Mouse (Mus musculus) forebrain, embryonic 12.5 days (tissue): ENCODE results near the gene Synj2. TPM values are rescaled to one million over a fixed set of nuclear protein-coding genes. Genes with fewer than 3 reads are reported as not detected.

Experiments
- ATAC-seq: fragments of 200-750 bp; cut with Nextera tagmentation; 2 replicates; pipeline ENCODE4 v1.8.0; 2017; ENCODE audit warnings: moderate TSS enrichment; ENCODE audit not compliant: low FRiP score
- H3K27ac ChIP-seq: fragments of 300-500 bp; sonication (generic); 2 replicates; pipeline ENCODE4 v1.5.1; 2016; ENCODE audit warnings: mild to moderate bottlenecking
- H3K27me3 ChIP-seq: fragments of 300-500 bp; sonication (generic); 2 replicates; pipeline ENCODE4 v1.6.1; 2016; ENCODE audit warnings: mild to moderate bottlenecking
- H3K36me3 ChIP-seq: fragments of 300-500 bp; sonication (generic); replicated peaks from 2 replicates; pipeline ENCODE4 v1.6.1; 2016; ENCODE audit warnings: mild to moderate bottlenecking
- H3K4me1 ChIP-seq: fragments of 300-500 bp; sonication (generic); 2 replicates; pipeline ENCODE4 v1.6.1; 2016
- H3K4me2 ChIP-seq: fragments of 300-500 bp; sonication (generic); 2 replicates; pipeline ENCODE4 v1.6.1; 2016; ENCODE audit warnings: mild to moderate bottlenecking, moderate library complexity
- H3K4me3 ChIP-seq: fragments of 300-500 bp; sonication (generic); replicated peaks from 2 replicates; pipeline ENCODE4 v1.5.1; 2016; ENCODE audit warnings: mild to moderate bottlenecking
- H3K9ac ChIP-seq: fragments of 300-500 bp; sonication (generic); 2 replicates; pipeline ENCODE4 v1.6.1; 2016; ENCODE audit warnings: mild to moderate bottlenecking
- H3K9me3 ChIP-seq: fragments of 300-500 bp; sonication (generic); 2 replicates; pipeline ENCODE4 v1.6.1; 2016
- WGBS: fragments of 180-500 bp; shearing (Covaris S2); methylation state at CpG from one replicate; pipeline ENCODE4 v1.1.7; 2016; 5-methylcytosine and 5-hydroxymethylcytosine counted together
- polyA plus RNA-seq: library from polyadenylated mRNA; unstranded; fragments of >200 nt; fragmentation: Nextera tagmentation; extraction: Ambion mirVana; gene quantifications from 2 replicates; pipeline ENCODE4 v1.2.1, GENCODE M21; 2016

Gene Synj2
- polyA plus RNA-seq, 1 experiment from 2014 or later = 1.1 TPM

DNA sequence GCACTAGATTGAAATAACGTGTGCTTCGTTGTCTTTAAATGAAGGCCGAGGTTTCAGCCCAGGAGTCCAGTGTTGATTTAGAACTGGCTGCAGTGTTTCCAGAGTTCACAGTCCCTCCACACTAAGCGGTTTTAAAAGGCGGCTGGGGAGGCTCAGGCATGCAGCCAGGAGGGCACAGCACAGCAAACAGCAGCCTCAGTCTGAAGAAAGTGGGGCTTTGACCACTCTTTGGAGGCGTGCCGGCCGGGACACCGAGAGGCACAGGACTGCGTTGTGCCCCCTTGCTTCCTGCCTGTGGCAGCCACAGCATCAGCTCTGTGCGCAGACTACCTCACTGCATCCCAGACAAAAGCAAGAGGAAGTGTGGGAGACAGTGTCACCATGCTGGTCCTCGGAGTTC is 29.5 kb upstream of the Synj2 start:
- no peak overlapping the region for H3K27ac ChIP-seq
- H3K4me3 ChIP-seq = no peak overlapping the region
- 87% methylated on average over 12 of the region's 12 CpGs for WGBS
- H3K4me1 ChIP-seq = no peaks in the 10 kb centered on the region
- no peaks in the 10 kb centered on the region for H3K9me3 ChIP-seq
- H3K36me3 ChIP-seq = peaks cover 5% of the 10 kb centered on the region; the same call in 1 of the 2 replicates
- H3K27me3 ChIP-seq = no peaks in the 10 kb centered on the region
- no peak overlapping the region for H3K9ac ChIP-seq
- no peak for ATAC-seq
- no peak overlapping the region for H3K4me2 ChIP-seq

DNA sequence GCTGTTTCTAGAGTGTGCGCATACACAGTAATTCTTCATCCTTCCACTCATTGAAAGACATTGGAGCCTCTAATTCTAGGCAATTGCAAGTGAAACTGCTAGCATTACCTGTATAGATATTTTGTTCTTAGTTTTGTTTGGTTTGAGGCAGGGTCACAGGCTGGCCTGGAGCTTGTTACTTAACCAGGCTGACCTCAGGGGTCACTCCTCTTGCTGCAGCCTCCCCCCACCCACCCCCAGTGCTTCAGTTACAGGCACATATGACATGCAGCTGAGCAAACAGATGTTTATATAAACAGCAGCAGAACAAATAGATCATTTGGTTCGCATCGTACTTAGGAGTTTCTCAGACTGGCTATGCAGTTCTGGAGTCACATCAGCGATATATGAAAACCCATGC is 28.3 kb upstream of the Synj2 start:
- no peak overlapping the region for H3K27ac ChIP-seq
- no peak overlapping the region for H3K4me2 ChIP-seq
- H3K4me3 ChIP-seq = no peak overlapping the region
- no peak overlapping the region for H3K9ac ChIP-seq
- ATAC-seq = no peak
- H3K27me3 ChIP-seq = no peaks in the 10 kb centered on the region
- peaks cover 5% of the 10 kb centered on the region; the same call in 1 of the 2 replicates for H3K36me3 ChIP-seq
- 92% methylated on average over 4 of the region's 4 CpGs for WGBS
- H3K9me3 ChIP-seq = no peaks in the 10 kb centered on the region
- H3K4me1 ChIP-seq = no peaks in the 10 kb centered on the region

DNA sequence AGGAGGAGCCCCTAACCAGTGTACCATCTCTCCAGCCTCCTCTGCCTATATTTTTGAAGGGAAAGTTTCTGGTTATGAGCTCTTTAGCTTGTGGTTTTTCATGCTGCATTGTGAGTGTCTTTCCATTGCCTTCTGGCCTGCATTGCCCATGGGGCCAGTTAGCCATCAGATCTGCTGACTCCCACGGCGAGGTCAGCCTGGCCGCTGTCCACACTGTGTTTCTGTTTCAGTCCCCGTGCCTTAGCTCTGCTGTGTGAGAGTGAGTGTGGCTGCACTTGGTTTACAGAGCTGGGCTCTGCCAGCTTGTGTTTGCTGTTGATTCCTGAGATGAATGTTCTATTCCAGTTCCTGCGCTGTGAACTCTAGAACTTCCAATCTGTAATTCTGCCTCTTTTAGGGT is 26.9 kb upstream of the Synj2 start:
- no peak for ATAC-seq
- WGBS = 90% methylated on average over 5 of the region's 5 CpGs
- no peak overlapping the region for H3K4me2 ChIP-seq
- no peak overlapping the region for H3K4me3 ChIP-seq
- no peaks in the 10 kb centered on the region for H3K4me1 ChIP-seq
- H3K9ac ChIP-seq = no peak overlapping the region
- peaks cover 12% of the 10 kb centered on the region for H3K36me3 ChIP-seq
- H3K9me3 ChIP-seq = no peaks in the 10 kb centered on the region
- no peaks in the 10 kb centered on the region for H3K27me3 ChIP-seq
- H3K27ac ChIP-seq = no peak overlapping the region

DNA sequence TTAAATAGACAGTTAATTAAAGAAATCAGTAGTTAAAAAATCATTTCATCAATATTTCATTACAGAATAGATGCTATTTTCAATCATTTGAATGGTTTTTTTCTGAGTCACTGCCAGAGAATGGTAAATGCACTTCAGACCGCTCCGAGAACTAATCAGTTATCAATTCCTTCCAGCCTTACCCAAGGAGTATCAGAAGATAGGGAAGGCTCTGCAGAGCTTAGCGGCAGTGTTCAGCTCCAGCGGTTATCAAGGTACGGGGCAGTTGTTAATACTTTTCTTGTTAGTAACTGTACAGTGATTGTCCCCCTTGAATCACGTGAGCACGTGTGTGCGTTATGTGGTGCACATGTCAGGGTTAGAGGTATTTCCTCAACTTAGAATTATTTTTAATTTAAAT is 19.1 kb upstream of the Synj2 start:
- ATAC-seq = no peak

DNA sequence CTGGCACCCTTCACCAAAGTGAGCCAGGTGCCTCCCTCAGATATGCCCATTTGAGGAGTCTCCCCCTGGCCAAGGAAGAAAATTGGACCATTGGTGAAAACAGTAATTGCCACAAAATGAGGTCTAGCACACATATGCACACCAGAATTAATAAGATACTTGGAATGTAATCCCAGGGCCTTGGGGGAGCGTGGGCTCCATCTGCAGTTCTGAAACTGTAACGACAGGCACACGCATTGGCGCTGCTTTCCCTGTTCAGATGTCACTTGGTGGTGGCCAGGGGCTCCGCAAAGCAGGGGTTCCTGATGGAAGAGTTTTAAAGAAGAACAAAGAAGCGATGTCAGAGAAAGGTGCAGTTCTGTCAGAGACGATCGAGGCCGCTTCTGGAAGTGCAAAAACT is 17.8 kb upstream of the Synj2 start:
- Histone ChIP-seq H3K27me3 (no peaks in the 10 kb centered on the region), H3K36me3 (peaks cover 22% of the 10 kb centered on the region), H3K4me3 (no peak overlapping the region), H3K4me2 (no peak overlapping the region), H3K9ac (no peak overlapping the region), H3K4me1 (peaks cover 2% of the 10 kb centered on the region; the same call in 1 of the 2 replicates), H3K9me3 (no peaks in the 10 kb centered on the region), H3K27ac (no peak overlapping the region)
- 72% methylated on average over 9 of the region's 9 CpGs for WGBS
- no peak for ATAC-seq

More for the DNA sequence above, 19.1 kb upstream of the Synj2 start:
- no peak overlapping the region for H3K27ac ChIP-seq
- H3K4me1 ChIP-seq = peaks cover 2% of the 10 kb centered on the region; the same call in 1 of the 2 replicates
- H3K4me3 ChIP-seq = no peak overlapping the region
- H3K9ac ChIP-seq = no peak overlapping the region
- H3K9me3 ChIP-seq = no peaks in the 10 kb centered on the region
- WGBS = 95% methylated on average over 8 of the region's 8 CpGs
- H3K4me2 ChIP-seq = no peak overlapping the region
- H3K36me3 ChIP-seq = peaks cover 16% of the 10 kb centered on the region
- H3K27me3 ChIP-seq = no peaks in the 10 kb centered on the region

DNA sequence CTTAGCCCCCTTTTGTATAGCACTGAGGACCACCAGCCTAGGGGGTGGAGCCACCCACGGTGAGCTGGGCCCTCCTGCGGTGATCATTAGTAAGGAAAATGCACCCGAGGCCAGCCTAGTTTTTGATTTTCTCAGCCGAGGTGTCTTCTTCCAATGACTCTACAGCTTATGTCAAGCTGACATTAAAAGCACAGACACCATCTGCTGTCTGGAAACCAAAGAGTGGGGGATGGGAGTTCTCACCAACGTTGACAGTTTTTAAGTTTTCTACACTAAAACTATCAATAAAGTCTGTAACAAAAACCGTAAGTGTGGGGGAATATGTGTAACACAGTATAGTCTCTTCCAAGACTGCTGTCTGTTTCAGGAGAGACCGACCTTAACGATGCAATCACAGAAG is 16.8 kb upstream of the Synj2 start:
- H3K4me3 ChIP-seq = no peak overlapping the region
- peaks cover 2% of the 10 kb centered on the region; the same call in 1 of the 2 replicates for H3K4me1 ChIP-seq
- no peak overlapping the region for H3K4me2 ChIP-seq
- WGBS = 63% methylated on average over 8 of the region's 8 CpGs
- H3K9me3 ChIP-seq = no peaks in the 10 kb centered on the region
- H3K27me3 ChIP-seq = no peaks in the 10 kb centered on the region
- no peak overlapping the region for H3K27ac ChIP-seq
- H3K36me3 ChIP-seq = peaks cover 17% of the 10 kb centered on the region; the same call in 1 of the 2 replicates
- no peak for ATAC-seq
- H3K9ac ChIP-seq = no peak overlapping the region

DNA sequence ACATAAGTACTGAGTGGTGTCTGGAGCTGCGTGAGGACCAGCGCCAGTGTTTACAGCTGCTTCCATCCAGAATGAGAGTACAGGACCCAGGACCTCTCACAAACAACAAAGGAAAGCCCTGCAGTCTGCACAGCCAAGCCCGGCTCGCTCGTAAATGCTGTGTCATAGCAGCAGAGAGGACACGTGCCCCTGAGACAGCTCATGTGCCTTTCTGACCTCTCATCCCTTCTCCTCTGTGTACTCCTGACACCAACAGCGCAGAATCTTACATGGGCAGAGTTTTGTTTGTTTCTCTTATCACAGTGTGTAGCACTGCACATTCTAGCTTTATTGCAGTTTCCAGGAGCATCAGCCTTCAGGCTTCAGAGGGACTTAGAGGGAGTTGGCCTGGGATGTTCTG is 14.4 kb upstream of the Synj2 start:
- no peaks in the 10 kb centered on the region for H3K27me3 ChIP-seq
- no peak overlapping the region for H3K9ac ChIP-seq
- peaks cover 13% of the 10 kb centered on the region; the same call in 1 of the 2 replicates for H3K36me3 ChIP-seq
- peaks cover 2% of the 10 kb centered on the region; the same call in 1 of the 2 replicates for H3K4me1 ChIP-seq
- H3K27ac ChIP-seq = no peak overlapping the region
- no peak overlapping the region for H3K4me3 ChIP-seq
- H3K4me2 ChIP-seq = no peak overlapping the region
- H3K9me3 ChIP-seq = no peaks in the 10 kb centered on the region
- no peak for ATAC-seq
- 90% methylated on average over 7 of the region's 7 CpGs for WGBS

DNA sequence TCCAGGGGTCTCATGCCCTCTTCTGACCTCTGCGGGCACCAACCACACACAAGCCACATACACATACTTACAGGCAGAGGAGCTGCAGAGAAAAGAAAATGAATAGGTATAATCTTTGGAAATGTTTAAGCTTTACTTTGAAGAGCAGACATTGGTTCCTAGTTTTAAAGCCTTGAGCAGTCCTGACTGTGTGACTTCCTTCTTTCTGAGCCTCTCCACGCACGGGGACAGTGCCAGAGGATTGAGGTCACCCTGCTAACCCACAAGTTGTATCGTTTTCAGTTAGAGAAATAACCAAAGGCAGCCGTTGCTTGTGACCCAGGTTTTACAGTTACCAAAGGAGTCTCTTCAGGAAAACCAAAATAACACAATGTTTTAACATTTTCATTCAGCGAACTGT is 12.0 kb upstream of the Synj2 start:
- Histone ChIP-seq H3K4me1 (peaks cover 1% of the 10 kb centered on the region; the same call in 1 of the 2 replicates), H3K36me3 (peaks cover 13% of the 10 kb centered on the region; the same call in 1 of the 2 replicates), H3K27ac (no peak overlapping the region), H3K9me3 (no peaks in the 10 kb centered on the region), H3K27me3 (no peaks in the 10 kb centered on the region), H3K4me3 (no peak overlapping the region), H3K9ac (no peak overlapping the region), H3K4me2 (no peak overlapping the region)
- 91% methylated on average over 6 of the region's 6 CpGs for WGBS
- no peak for ATAC-seq

DNA sequence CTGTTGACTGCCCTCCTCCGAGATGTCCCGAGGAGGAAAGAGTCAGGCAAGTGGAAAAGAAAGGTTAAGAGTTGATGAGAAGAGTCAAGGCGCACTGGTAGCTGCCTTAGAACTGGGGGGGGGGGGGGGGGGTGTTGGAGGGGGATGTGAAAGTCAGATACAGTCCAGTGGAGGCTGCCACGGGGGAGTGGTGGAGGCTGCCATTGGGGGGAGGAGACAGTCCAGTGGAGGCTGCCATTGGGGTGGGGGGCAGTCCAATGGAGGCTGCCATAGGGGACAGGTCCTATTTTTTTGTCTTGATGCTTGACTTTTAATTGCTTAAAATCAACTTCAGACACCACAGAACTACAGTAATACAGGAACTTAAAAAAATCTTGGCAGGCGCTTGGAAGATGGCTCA is 8.9 kb upstream of the Synj2 start:
- no peaks in the 10 kb centered on the region for H3K9me3 ChIP-seq
- peaks cover 13% of the 10 kb centered on the region; the same call in 1 of the 2 replicates for H3K27me3 ChIP-seq
- no peak overlapping the region for H3K4me3 ChIP-seq
- no peak overlapping the region for H3K27ac ChIP-seq
- no peak overlapping the region for H3K9ac ChIP-seq
- ATAC-seq = no peak
- H3K4me1 ChIP-seq = peaks cover 20% of the 10 kb centered on the region
- H3K36me3 ChIP-seq = peaks cover 12% of the 10 kb centered on the region; the same call in 1 of the 2 replicates
- H3K4me2 ChIP-seq = no peak overlapping the region
- 83% methylated on average over 5 of the region's 5 CpGs for WGBS

DNA sequence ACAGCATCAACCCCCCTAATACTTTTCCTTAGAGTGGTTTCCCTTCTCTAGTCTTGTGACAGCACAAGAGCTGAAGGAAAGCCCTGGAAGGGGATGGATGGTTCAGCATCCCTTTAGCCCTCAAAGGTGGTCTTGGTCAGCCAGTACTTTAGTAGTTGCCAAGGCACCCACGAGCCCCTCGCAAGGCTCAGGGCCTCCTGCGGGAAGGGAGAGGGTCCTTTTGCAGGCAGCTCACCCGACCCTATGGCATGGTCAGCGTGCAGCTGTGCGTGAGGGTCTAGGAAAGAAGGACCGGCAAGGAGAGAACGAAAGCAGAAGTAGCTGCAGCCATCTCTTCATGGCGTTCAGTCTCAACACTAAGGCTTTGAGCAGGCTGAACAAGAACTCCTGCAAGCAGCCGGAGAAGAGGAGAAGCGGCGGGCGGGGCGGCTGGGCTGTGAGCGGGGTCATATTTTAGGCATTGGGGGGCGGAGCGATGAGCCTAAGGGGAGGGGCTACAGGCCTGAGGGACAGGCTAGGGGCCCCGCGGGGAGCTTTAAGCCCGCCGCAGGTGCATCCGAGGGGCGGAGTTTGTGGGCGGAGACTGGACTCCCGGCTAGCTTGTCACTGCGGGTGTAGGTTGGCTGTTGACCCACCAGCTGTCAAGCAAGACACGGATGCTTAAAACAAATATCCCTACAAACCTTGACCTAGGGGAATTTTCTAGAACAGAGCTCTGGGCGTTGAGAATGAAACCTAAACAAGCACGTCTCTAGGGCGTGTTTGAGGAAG is 6.3 kb upstream of the Synj2 start:
- H3K4me1 ChIP-seq = peaks cover 20% of the 10 kb centered on the region
- peak overlapping the region; percentile 36 for H3K4me3 ChIP-seq
- H3K27ac ChIP-seq = no peak overlapping the region
- H3K9ac ChIP-seq = peak overlapping the region; percentile 55
- H3K9me3 ChIP-seq = no peaks in the 10 kb centered on the region
- ATAC-seq = peak; percentile 90
- H3K36me3 ChIP-seq = no peaks in the 10 kb centered on the region
- peaks cover 34% of the 10 kb centered on the region for H3K27me3 ChIP-seq
- H3K4me2 ChIP-seq = peak overlapping the region; percentile 53
- 2% methylated on average over 30 of the region's 30 CpGs for WGBS

DNA sequence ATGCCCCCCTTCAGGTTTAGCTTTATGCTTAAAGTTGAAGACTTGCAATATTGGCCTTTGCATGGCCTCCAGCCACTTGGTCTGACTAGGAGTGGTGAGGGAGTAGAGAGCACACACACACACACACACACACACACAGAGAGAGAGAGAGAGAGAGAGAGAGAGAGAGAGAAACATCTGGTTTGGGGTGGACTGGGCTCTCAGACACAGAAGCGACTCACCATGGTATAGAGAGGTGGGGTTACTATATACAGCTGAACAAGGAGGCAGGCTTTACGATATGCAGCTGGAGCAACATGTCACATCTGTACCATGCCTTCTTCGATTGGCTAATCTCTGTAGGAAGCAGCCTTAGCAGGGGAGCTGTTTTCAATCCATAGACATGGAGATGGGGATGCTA is 5.4 kb upstream of the Synj2 start:
- Histone ChIP-seq H3K27me3 (peaks cover 44% of the 10 kb centered on the region), H3K4me2 (no peak overlapping the region), H3K9ac (no peak overlapping the region), H3K27ac (no peak overlapping the region), H3K4me1 (peaks cover 21% of the 10 kb centered on the region), H3K36me3 (no peaks in the 10 kb centered on the region), H3K4me3 (no peak overlapping the region), H3K9me3 (no peaks in the 10 kb centered on the region)
- WGBS = 67% methylated on average over 3 of the region's 3 CpGs
- ATAC-seq = no peak

DNA sequence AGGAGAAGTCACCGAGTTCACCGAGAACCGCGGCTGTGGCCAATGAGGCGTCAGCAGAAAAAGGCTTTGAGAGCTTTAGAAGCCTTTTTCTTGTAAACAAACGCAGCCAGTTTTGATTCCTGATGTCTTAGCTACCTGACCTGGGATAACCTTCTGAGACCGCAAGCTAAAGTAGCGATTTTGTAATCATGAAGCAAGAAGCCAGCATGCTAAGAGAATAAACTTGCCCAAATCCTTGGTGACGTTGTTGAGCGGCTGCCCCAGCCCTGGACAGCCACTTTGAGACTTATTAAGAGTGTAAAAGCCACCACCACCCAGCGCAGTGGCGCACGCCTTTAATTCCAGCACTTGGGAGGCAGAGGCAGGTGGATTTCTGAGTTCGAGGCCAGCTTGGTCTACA is 4.8 kb upstream of the Synj2 start:
- 50% methylated on average over 14 of the region's 14 CpGs for WGBS
- ATAC-seq = no peak
- no peaks in the 10 kb centered on the region for H3K9me3 ChIP-seq
- peaks cover 48% of the 10 kb centered on the region for H3K27me3 ChIP-seq
- H3K4me2 ChIP-seq = no peak overlapping the region
- no peaks in the 10 kb centered on the region for H3K36me3 ChIP-seq
- H3K4me3 ChIP-seq = no peak overlapping the region
- H3K27ac ChIP-seq = no peak overlapping the region
- H3K9ac ChIP-seq = no peak overlapping the region
- H3K4me1 ChIP-seq = peaks cover 24% of the 10 kb centered on the region

DNA sequence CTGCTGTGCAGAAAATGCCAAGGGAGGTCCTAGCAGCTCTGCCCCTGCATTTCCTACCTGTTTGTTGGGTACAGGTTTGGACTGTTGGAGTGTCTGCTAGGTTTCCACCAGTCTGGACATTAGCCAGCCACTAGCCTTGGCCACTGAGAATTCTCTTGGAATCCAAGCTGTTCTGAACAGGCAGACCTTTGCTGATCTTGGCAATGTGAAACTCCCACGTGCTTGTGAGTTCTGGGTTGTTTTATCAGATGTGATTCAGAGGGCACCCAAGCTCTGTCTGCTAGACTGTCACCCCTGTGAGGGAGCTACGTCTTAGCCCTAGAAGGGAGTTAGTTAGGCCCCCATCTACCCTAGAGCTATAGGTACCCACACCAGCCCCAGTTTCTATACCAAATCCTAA is 3.6 kb upstream of the Synj2 start:
- peaks cover 59% of the 10 kb centered on the region for H3K27me3 ChIP-seq
- H3K4me3 ChIP-seq = no peak overlapping the region
- WGBS = 78% methylated on average over 2 of the region's 2 CpGs
- ATAC-seq = no peak
- peaks cover 30% of the 10 kb centered on the region for H3K4me1 ChIP-seq
- H3K9ac ChIP-seq = no peak overlapping the region
- no peaks in the 10 kb centered on the region for H3K36me3 ChIP-seq
- H3K27ac ChIP-seq = no peak overlapping the region
- H3K9me3 ChIP-seq = no peaks in the 10 kb centered on the region
- H3K4me2 ChIP-seq = no peak overlapping the region
